Mouse (Mus musculus) embryonic facial prominence, embryonic 13.5 days (tissue): Measurements from ENCODE around the gene Tmem59. TPM values are rescaled to one million over a fixed set of nuclear protein-coding genes. Genes with fewer than 3 reads are reported as not detected.

ENCODE experiments used
- ATAC-seq: fragments of 200-750 bp; cut with Nextera tagmentation; 2 replicates; pipeline ENCODE4 v1.8.0; 2017; ENCODE audit warnings: low read depth; ENCODE audit not compliant: insufficient number of reproducible peaks, insufficient read depth, low FRiP score, low TSS enrichment
- H3K27ac ChIP-seq: fragments of 300-500 bp; sonication (generic); 2 replicates; pipeline ENCODE4 v1.5.1; 2015; ENCODE audit warnings: moderate library complexity, mild to moderate bottlenecking, inconsistent platforms
- H3K27me3 ChIP-seq: fragments of 300-500 bp; sonication (generic); 2 replicates; pipeline ENCODE4 v1.6.1; 2015; ENCODE audit warnings: mild to moderate bottlenecking, inconsistent platforms
- H3K36me3 ChIP-seq: fragments of 300-500 bp; sonication (generic); 2 replicates; pipeline ENCODE4 v1.6.1; 2015; ENCODE audit warnings: mild to moderate bottlenecking, inconsistent platforms
- H3K4me1 ChIP-seq: fragments of 300-500 bp; sonication (generic); 2 replicates; pipeline ENCODE4 v1.6.1; 2015; ENCODE audit warnings: inconsistent platforms
- H3K4me2 ChIP-seq: fragments of 300-500 bp; sonication (generic); 2 replicates; pipeline ENCODE4 v1.6.1; 2015; ENCODE audit warnings: moderate library complexity, mild to moderate bottlenecking, inconsistent platforms
- H3K4me3 ChIP-seq: fragments of 300-500 bp; sonication (generic); 2 replicates; pipeline ENCODE4 v1.5.1; 2015; ENCODE audit warnings: mild to moderate bottlenecking, inconsistent platforms
- H3K9ac ChIP-seq: fragments of 300-500 bp; sonication (generic); 2 replicates; pipeline ENCODE4 v1.6.1; 2015; ENCODE audit warnings: mild to moderate bottlenecking, inconsistent platforms
- H3K9me3 ChIP-seq: fragments of 300-500 bp; sonication (generic); 2 replicates; pipeline ENCODE4 v1.6.1; 2016; ENCODE audit warnings: inconsistent platforms
- WGBS: fragments of 180-500 bp; shearing (Covaris S2); methylation state at CpG from one replicate; pipeline ENCODE4 v1.1.7; 2015; ENCODE audit warnings: mixed read lengths; 5-methylcytosine and 5-hydroxymethylcytosine counted together
- polyA plus RNA-seq: library from polyadenylated mRNA; unstranded; fragments of >200 nt; fragmentation: Nextera tagmentation; extraction: Ambion mirVana; gene quantifications from 2 replicates; pipeline ENCODE4 v1.2.1, GENCODE M21; 2015

Tmem59 gene
- polyA plus RNA-seq, 1 experiment from 2014 or later = 497 TPM

DNA sequence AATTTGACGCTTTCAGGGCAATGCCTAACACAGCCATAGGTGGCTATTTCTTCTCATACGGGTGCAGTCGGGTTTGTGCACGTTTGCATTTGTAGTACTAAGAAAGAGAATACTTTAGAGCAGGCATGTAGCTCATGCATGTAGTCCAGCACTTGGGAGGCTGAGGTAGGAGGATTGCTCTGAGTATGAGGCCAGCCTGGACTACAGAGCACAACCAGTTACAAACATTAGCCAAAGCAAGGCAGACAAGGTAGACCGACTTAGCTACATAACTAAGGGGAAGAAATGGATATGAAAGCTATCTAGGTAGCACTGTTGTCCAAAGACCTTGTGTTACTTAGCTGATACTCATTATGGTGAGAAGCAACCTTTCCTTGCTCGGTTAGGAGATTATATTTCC is 3.7 kb downstream of the Tmem59 start:
- Histone ChIP-seq H3K4me1 (peaks cover 66% of the 10 kb centered on the region), H3K9ac (0 out of 2 replicates have a peak overlapping the region, but pooled peaks have one; percentile 44), H3K27me3 (no peaks in the 10 kb centered on the region), H3K9me3 (no peaks in the 10 kb centered on the region), H3K4me2 (peak overlapping the region; percentile 33), H3K27ac (peak overlapping the region; percentile 51; the same call in 1 of the 2 replicates), H3K4me3 (no peak overlapping the region), H3K36me3 (peaks cover 7% of the 10 kb centered on the region)
- 66% methylated on average over 6 of the region's 6 CpGs for whole genome bisulfite sequencing
- no peak for ATAC-seq

DNA sequence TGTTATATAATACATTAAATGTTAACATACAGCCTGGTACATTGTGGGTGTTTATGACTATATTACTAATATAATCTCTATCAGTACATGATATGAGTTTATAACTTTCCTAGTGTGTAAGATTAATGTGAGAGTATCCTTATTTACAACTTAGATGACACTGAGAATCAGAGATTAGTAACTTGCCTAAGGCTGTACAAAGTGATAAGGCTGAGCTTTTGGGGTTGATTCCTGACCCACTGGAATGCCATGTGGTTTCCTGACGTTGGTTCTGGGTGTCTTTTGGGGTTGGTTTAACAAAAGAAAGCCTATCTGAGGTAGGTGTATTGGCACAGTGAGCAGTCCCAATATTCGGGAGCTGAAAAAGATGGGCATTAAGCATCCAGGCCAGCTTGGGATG is 4.6 kb downstream of the Tmem59 start:
- peaks cover 15% of the 10 kb centered on the region for H3K36me3 ChIP-seq
- 0 out of 2 replicates have a peak overlapping the region, but pooled peaks have one; percentile 2 for H3K4me2 ChIP-seq
- no peak overlapping the region for H3K4me3 ChIP-seq
- H3K27me3 ChIP-seq = no peaks in the 10 kb centered on the region
- 41% methylated on average over 2 of the region's 2 CpGs for WGBS
- no peak for ATAC-seq
- no peak overlapping the region for H3K9ac ChIP-seq
- peak overlapping the region; percentile 78 for H3K27ac ChIP-seq
- peaks cover 59% of the 10 kb centered on the region for H3K4me1 ChIP-seq
- no peaks in the 10 kb centered on the region for H3K9me3 ChIP-seq

DNA sequence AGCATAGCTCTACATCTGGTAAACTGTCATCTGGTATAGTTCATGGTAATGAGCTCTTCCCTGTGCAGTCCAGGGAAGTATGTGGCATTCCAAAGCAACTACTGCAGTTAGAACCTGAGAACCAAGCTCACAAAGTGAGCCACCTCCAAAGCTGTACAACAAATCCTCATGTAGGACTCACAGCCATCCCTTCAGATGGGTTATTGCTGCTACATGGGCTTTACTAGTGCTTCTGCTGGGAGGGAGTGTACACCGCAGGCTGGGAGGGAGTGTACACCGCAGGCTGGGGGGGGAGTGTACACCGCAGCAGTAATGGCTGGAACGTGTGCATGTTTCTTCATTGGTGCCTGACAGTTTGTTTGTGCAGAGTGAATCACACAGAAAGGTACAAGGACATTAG is 5.0 kb downstream of the Tmem59 start:
- H3K4me3 ChIP-seq = no peak overlapping the region
- H3K36me3 ChIP-seq = peaks cover 19% of the 10 kb centered on the region
- H3K27me3 ChIP-seq = no peaks in the 10 kb centered on the region
- ATAC-seq = no peak
- WGBS = 80% methylated on average over 4 of the region's 4 CpGs
- H3K4me1 ChIP-seq = peaks cover 59% of the 10 kb centered on the region
- peak overlapping the region; percentile 78 for H3K27ac ChIP-seq
- H3K9me3 ChIP-seq = no peaks in the 10 kb centered on the region
- 0 out of 2 replicates have a peak overlapping the region, but pooled peaks have one; percentile 2 for H3K4me2 ChIP-seq
- no peak overlapping the region for H3K9ac ChIP-seq

DNA sequence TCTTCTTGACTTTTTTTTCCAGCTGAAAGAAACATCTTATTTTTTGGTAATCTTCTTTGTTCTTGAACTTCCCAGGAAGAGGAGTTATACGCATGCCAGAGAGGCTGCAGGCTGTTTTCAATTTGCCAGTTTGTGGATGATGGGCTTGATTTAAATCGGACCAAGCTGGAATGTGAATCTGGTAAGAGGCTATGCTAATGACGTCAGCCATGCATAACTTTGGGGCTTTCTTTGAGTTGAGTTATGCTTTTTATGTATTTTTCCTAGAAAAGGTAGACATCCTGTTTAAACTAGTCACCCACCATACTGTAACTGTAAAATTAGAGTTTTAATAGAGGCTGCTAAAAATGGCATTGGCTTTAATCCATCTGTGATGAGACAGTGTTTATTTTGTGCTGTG is 7.5 kb downstream of the Tmem59 start:
- WGBS = 14% methylated on average over 3 of the region's 3 CpGs
- 0 out of 2 replicates have a peak, but pooled peaks have one; percentile 56 for ATAC-seq
- Histone ChIP-seq H3K27me3 (no peaks in the 10 kb centered on the region), H3K36me3 (peaks cover 42% of the 10 kb centered on the region), H3K27ac (peak overlapping the region; percentile 95), H3K4me1 (peaks cover 48% of the 10 kb centered on the region), H3K9me3 (no peaks in the 10 kb centered on the region), H3K4me3 (no peak overlapping the region), H3K9ac (no peak overlapping the region), H3K4me2 (peak overlapping the region; percentile 43)

DNA sequence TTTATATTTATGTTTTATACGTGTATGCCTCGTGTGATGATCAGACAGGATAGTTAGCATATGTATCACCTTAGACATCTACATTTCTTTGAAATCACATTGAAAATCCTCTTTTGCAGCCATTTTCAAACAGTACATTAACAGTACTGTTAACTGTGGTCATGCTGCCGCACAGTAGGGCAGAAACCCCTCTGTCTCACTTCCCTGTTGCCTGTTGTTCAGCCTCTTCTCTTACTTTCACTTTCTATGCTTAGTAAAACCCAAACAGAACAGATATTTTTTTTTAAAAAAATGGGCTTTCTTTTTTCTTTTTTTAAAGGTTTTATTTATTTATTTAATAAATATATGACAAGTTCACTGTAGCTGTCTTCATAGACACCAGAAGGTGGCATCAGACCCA is 15.6 kb downstream of the Tmem59 start:
- WGBS = 95% methylated on average over 3 of the region's 3 CpGs
- Histone ChIP-seq H3K4me1 (no peaks in the 10 kb centered on the region), H3K4me3 (no peak overlapping the region), H3K27ac (no peak overlapping the region), H3K4me2 (no peak overlapping the region), H3K36me3 (peaks cover 81% of the 10 kb centered on the region), H3K27me3 (no peaks in the 10 kb centered on the region), H3K9ac (no peak overlapping the region), H3K9me3 (no peaks in the 10 kb centered on the region)
- ATAC-seq = no peak

DNA sequence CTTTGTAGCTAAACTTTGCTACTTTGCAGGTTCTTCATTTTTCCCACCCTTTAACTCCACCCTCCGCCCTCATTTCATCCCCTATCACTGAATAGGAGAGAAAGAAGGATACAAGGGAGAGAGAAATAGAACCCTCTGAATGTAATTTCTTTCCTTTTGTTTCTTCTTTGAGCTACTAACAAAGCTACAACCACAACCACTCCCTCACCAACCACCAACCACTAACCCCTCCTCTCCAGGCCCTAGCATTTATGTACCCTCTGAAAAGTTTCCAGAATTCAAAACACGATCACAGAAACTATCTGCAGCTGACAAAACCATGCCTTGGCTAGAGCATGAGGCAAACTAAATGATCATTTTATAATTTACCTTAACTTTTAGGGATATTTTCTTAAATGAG is 18.3 kb downstream of the Tmem59 start:
- Histone ChIP-seq H3K4me2 (no peak overlapping the region), H3K27ac (no peak overlapping the region), H3K36me3 (peaks cover 84% of the 10 kb centered on the region), H3K4me3 (no peak overlapping the region), H3K9me3 (no peaks in the 10 kb centered on the region), H3K27me3 (no peaks in the 10 kb centered on the region), H3K9ac (no peak overlapping the region), H3K4me1 (no peaks in the 10 kb centered on the region)
- no peak for ATAC-seq
- WGBS = 75% methylated on average over 2 of the region's 2 CpGs

DNA sequence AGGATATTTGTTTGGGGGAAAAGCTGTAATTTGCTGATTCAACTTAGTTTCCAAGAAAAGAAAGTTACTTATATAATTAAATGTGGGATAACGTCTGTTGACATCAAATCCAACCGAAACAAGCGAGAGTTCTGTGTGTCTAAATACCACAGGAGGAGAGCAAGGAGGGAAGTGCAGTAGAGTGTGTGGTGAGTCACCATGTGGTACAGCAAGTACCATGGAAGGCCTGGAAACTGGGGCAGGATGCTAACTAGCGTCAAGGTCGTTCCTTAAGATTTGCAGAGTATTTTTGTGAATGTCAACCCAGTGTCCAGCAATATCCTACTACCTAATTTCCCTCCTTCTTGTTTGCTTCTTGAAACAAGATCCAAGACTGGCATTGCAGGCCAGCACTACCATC is 19.9 kb downstream of the Tmem59 start:
- Histone ChIP-seq H3K4me3 (no peak overlapping the region), H3K27me3 (no peaks in the 10 kb centered on the region), H3K9ac (no peak overlapping the region), H3K4me2 (no peak overlapping the region), H3K27ac (no peak overlapping the region), H3K9me3 (no peaks in the 10 kb centered on the region), H3K4me1 (no peaks in the 10 kb centered on the region), H3K36me3 (peaks cover 87% of the 10 kb centered on the region)
- WGBS = 86% methylated on average over 5 of the region's 5 CpGs
- no peak for ATAC-seq

DNA sequence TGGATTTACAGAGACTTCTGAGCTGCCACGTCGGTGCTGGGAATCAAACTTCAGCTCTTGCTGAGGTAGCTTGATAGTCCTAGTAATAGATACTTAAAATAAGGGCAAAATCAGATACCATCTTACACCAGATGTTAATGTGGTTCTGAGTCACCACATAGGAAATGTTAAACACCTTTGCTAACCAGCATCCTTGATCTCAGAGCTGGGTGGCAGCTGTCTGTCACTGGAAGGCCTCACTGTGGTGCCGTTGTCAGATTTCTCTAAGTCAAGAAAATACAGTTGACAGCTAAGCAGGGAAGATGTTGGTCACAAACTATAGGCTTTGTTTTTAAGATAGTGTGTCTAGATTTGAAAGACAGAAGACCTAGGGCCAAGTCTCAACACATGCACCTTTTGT is 23.6 kb downstream of the Tmem59 start:
- no peak for ATAC-seq
- 92% methylated on average over 3 of the region's 3 CpGs for WGBS
- no peak overlapping the region for H3K4me3 ChIP-seq
- peaks cover 95% of the 10 kb centered on the region for H3K36me3 ChIP-seq
- H3K4me2 ChIP-seq = no peak overlapping the region
- H3K27ac ChIP-seq = no peak overlapping the region
- no peaks in the 10 kb centered on the region for H3K27me3 ChIP-seq
- no peaks in the 10 kb centered on the region for H3K9me3 ChIP-seq
- H3K4me1 ChIP-seq = no peaks in the 10 kb centered on the region
- H3K9ac ChIP-seq = no peak overlapping the region

DNA sequence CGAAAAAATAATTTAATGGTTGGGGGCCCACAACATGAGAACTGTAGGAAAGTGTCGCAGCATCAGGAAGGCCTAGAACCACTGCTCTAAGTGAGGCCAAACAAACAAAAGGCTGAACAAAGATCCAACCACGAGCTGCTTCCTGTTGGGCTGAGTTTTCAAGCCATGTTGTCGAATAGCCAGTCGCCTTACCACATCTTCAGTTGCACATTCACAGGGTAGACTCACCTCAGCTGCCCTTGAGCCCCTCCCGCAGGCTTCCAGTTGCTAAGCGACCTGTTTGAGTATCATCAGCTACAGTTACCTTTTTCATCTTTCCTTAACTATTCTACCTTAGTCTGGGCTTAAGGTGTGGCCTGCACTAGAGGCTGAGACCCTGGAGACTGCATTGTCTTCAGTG is 24.8 kb downstream of the Tmem59 start:
- H3K27me3 ChIP-seq = no peaks in the 10 kb centered on the region
- no peak overlapping the region for H3K4me3 ChIP-seq
- no peaks in the 10 kb centered on the region for H3K4me1 ChIP-seq
- no peak for ATAC-seq
- WGBS = 86% methylated on average over 7 of the region's 7 CpGs
- no peak overlapping the region for H3K27ac ChIP-seq
- H3K9ac ChIP-seq = no peak overlapping the region
- H3K36me3 ChIP-seq = peaks cover 98% of the 10 kb centered on the region
- no peaks in the 10 kb centered on the region for H3K9me3 ChIP-seq
- no peak overlapping the region for H3K4me2 ChIP-seq

DNA sequence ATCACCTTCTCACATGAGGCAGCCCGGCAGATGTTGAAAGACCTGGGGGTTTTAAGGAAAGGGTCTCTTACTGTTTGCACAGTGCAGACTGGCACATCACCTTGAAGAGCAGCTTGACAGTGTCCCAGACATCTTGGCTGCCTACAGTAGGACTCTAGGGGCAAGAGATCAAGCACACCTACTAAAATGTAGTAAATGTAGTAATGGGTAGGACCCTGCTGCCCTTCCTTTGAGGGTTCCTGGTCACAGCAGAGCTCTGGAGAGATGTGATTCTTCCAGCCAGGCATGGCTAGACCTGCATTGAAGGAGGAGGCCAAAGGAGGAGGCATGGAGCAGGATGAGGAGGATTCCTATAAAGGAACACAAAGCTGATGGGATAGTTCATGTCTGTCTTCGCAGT is 28.8 kb downstream of the Tmem59 start:
- 93% methylated on average over 2 of the region's 2 CpGs for WGBS
- Histone ChIP-seq H3K27me3 (no peaks in the 10 kb centered on the region), H3K9ac (no peak overlapping the region), H3K36me3 (peaks cover 67% of the 10 kb centered on the region), H3K27ac (no peak overlapping the region), H3K4me3 (no peak overlapping the region), H3K9me3 (no peaks in the 10 kb centered on the region), H3K4me2 (no peak overlapping the region), H3K4me1 (no peaks in the 10 kb centered on the region)
- no peak for ATAC-seq

DNA sequence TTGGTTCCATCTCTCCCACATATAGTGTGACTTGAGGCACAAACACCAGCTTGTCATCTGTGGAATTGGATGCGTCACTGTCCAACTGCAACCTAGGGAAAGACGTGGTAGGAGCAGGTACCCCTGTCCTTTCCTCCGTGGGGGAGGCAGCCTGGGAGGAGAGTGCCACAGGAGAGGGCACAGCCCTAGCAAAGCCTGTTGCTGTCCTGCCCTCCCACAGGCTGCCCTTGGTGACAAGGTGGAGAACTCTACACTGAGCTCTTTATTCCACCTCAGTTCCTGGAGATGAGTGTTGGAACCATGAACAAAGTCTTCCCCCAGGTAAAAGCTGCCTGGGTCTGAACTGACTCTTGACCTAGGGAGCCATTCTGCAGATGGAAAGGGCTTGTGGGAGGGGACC is 30.7 kb downstream of the Tmem59 start, which contains the start of gene Ldlrad1:
Ldlrad1 (plus strand) TSS at position 301 of the 400 bp plus-strand sequence.
- 90% methylated on average over 3 of the region's 3 CpGs for whole genome bisulfite sequencing
- no peaks in the 10 kb centered on the region for H3K27me3 ChIP-seq
- H3K36me3 ChIP-seq = peaks cover 49% of the 10 kb centered on the region
- H3K9ac ChIP-seq = no peak within 1 kb of the TSS
- ATAC-seq = no peak
- 0 out of 2 replicates have a peak, but pooled peaks cover 2% of the 10 kb centered on the region for H3K4me1 ChIP-seq
- no peak within 1 kb of the TSS for H3K4me2 ChIP-seq
- no peaks in the 10 kb centered on the region for H3K9me3 ChIP-seq
- H3K4me3 ChIP-seq = no peak within 1 kb of the TSS
- no peak within 1 kb of the TSS for H3K27ac ChIP-seq

DNA sequence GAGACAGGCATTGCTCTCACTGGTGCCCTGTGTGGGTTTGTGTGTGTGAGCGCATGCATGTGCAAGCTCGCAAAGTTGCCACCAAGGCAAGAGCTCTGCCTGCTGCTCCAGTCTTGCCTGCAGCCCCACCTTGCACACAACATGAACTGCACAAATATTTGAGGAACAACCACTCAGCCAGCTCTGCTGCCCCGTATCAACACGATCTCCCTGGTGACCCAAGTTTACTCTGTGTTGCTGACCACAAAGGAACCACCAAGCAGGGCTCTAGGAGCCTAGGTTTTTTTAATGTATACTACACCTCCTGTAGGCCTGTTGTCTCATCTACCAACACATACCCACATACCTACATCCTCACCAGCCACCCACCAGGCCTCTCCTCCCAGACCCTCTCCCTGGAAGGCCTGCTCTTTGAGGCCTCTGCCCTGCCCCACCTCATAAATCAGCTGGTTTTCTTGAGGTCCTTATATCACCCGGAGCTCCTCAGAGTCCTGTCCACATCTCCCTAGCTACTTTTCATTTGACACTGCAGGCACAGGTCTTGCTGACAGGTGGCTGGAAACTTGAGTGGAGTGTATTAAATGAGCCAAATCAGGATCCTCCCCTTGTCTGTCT is 32.4 kb downstream of the Tmem59 start:
- H3K4me3 ChIP-seq = no peak overlapping the region
- no peaks in the 10 kb centered on the region for H3K9me3 ChIP-seq
- ATAC-seq = no peak
- WGBS = 82% methylated on average over 5 of the region's 5 CpGs
- H3K27me3 ChIP-seq = no peaks in the 10 kb centered on the region
- H3K4me1 ChIP-seq = 0 out of 2 replicates have a peak, but pooled peaks cover 2% of the 10 kb centered on the region
- H3K27ac ChIP-seq = no peak overlapping the region
- H3K36me3 ChIP-seq = peaks cover 32% of the 10 kb centered on the region
- no peak overlapping the region for H3K4me2 ChIP-seq
- H3K9ac ChIP-seq = no peak overlapping the region
